Mouse (Mus musculus) liver, embryonic 14 days (tissue): ENCODE measurements around the gene Cdkn2c. TPM values are rescaled to one million over a fixed set of nuclear protein-coding genes. Genes with fewer than 3 reads are reported as not detected.

ENCODE experiments used
- polyA plus RNA-seq: library from polyadenylated mRNA; depleted of rRNA; stranded (reverse); fragments of >200 nt; gene quantifications from 2 replicates; pipeline ENCODE4 v1.2.3, GENCODE M21; 2012; rRNA removed

The Cdkn2c gene
- 14.0 and 16.5 TPM in 2 replicates for polyA plus RNA-seq

GRCm38 (mm10) chr4:109666461-109667269 lies at the start of gene Cdkn2c:
Cdkn2c (minus strand) TSS chr4:109667189.

GRCm38 (mm10) chr4:109676218-109677215 lies 9.5 kb upstream of the Cdkn2c start, which contains the start of gene Faf1:
Faf1 (plus strand) TSS chr4:109676588.

Other genes starting within 250 kb of the Cdkn2c start
- 22.0 and 27.0 TPM in 2 replicates for gene Rnf11, start 182.5 kb downstream of the Cdkn2c start, polyA plus RNA-seq
- not detected in 2 replicates for gene 4930522H14Rik, start 135.9 kb downstream of the Cdkn2c start, polyA plus RNA-seq
- 7.6 and 8.5 TPM in 2 replicates for gene Faf1, start 9.4 kb upstream of the Cdkn2c start, polyA plus RNA-seq